Mouse (Mus musculus) MEL (cell line): ENCODE measurements around the gene Zyg11b.

ENCODE experiments used
- CHD2 ChIP-seq: IDR thresholded peaks from 2 replicates; pipeline ENCODE4 v1.6.1; 2011; ENCODE audit warnings: low read length, improper control_type of control experiment
- EP300 ChIP-seq, 2 experiments: IDR thresholded peaks; 2 replicates each; pipeline ENCODE4 v1.6.1; 2011; ENCODE audit warnings: improper control_type of control experiment in 2 of 2, low read length in 2 of 2, low read depth in 1 of 2, mild to moderate bottlenecking in 1 of 2
- MAX ChIP-seq: IDR thresholded peaks from 2 replicates; pipeline ENCODE4 v1.6.1; 2011; ENCODE audit warnings: low read length, improper control_type of control experiment
- MEF2A ChIP-seq: IDR thresholded peaks from 2 replicates; pipeline ENCODE4 v1.6.1; 2014; ENCODE audit warnings: low read depth, mild to moderate bottlenecking, inconsistent platforms, low read length, improper control_type of control experiment; ENCODE audit not compliant: poor library complexity, insufficient replicate concordance, severe bottlenecking; ENCODE audit errors: extremely low read depth
- MXI1 ChIP-seq: IDR thresholded peaks from 2 replicates; pipeline ENCODE4 v1.6.1; 2011; ENCODE audit warnings: mild to moderate bottlenecking, low read depth, low read length, improper control_type of control experiment
- POLR2A ChIP-seq, 2 experiments: IDR thresholded peaks; 2 replicates each; pipeline ENCODE4 v1.6.1; 2011 to 2012; ENCODE audit warnings: low read length in 2 of 2, mild to moderate bottlenecking in 2 of 2, control low read depth in 1 of 2, improper control_type of control experiment in 1 of 2, low read depth in 1 of 2, moderate library complexity in 1 of 2; ENCODE audit not compliant: control insufficient read depth in 1 of 2, insufficient read depth in 1 of 2, poor library complexity in 1 of 2
- POLR2AphosphoS2 ChIP-seq: IDR thresholded peaks from 2 replicates; pipeline ENCODE4 v1.6.1; 2011; ENCODE audit warnings: low read length, improper control_type of control experiment
- POLR2AphosphoS5 ChIP-seq: IDR thresholded peaks from 2 replicates; pipeline ENCODE4 v1.6.1; 2012; ENCODE audit warnings: low read depth, borderline replicate concordance, mild to moderate bottlenecking, inconsistent platforms, low read length, moderate library complexity, mixed read lengths
- TAL1 ChIP-seq: IDR thresholded peaks from 2 replicates; pipeline ENCODE4 v1.6.1; 2012; ENCODE audit warnings: mild to moderate bottlenecking, inconsistent platforms, low read length, moderate library complexity, mixed read lengths
- TBP ChIP-seq: IDR thresholded peaks from 2 replicates; pipeline ENCODE4 v1.8.0; 2011; ENCODE audit warnings: low read depth, low read length, improper control_type of control experiment
- UBTF ChIP-seq: IDR thresholded peaks from 2 replicates; pipeline ENCODE4 v1.6.1; 2012; ENCODE audit warnings: low read depth, mild to moderate bottlenecking, inconsistent platforms, low read length, improper control_type of control experiment, moderate library complexity, borderline replicate concordance; ENCODE audit not compliant: insufficient read depth
- USF1 ChIP-seq: IDR thresholded peaks from 2 replicates; pipeline ENCODE4 v1.6.1; 2014; ENCODE audit warnings: low read depth, mild to moderate bottlenecking, inconsistent platforms, low read length, improper control_type of control experiment, moderate library complexity
- ZC3H11A ChIP-seq: IDR thresholded peaks from 2 replicates; pipeline ENCODE4 v1.6.1; 2012; ENCODE audit warnings: low read depth, mild to moderate bottlenecking, inconsistent platforms, low read length, improper control_type of control experiment

- TF ChIP-seq CHD2 (no peak), POLR2A (IDR thresholded peaks at IDR 0.05; ENCODE audit: control insufficient read depth in 1 of 2, insufficient read depth in 1 of 2, low read depth in 1 of 2, low read length in 2 of 2, poor library complexity in 1 of 2) (no peak), POLR2AphosphoS2 (no peak), EP300 (IDR thresholded peaks at IDR 0.05; ENCODE audit: low read depth in 1 of 2, low read length in 2 of 2) (no peak), UBTF (no peak), MXI1 (no peak), POLR2AphosphoS5 (no peak), TAL1 (no peak), USF1 (no peak), MAX (no peak), TBP (no peak), ZC3H11A (no peak), MEF2A (no peak)
Observed at GRCm38 (mm10) chr4:108348256-108348875, 47.5 kb upstream of the Zyg11b start.
